Mouse (Mus musculus): ENCODE measurements at regions not wholly inside any gene's neighbourhood (a gene's known extent, or its start where the extent isn't known, plus 50 kb on each side); places are given as distances from the start of the nearest gene placed in this dataset.

DNA sequence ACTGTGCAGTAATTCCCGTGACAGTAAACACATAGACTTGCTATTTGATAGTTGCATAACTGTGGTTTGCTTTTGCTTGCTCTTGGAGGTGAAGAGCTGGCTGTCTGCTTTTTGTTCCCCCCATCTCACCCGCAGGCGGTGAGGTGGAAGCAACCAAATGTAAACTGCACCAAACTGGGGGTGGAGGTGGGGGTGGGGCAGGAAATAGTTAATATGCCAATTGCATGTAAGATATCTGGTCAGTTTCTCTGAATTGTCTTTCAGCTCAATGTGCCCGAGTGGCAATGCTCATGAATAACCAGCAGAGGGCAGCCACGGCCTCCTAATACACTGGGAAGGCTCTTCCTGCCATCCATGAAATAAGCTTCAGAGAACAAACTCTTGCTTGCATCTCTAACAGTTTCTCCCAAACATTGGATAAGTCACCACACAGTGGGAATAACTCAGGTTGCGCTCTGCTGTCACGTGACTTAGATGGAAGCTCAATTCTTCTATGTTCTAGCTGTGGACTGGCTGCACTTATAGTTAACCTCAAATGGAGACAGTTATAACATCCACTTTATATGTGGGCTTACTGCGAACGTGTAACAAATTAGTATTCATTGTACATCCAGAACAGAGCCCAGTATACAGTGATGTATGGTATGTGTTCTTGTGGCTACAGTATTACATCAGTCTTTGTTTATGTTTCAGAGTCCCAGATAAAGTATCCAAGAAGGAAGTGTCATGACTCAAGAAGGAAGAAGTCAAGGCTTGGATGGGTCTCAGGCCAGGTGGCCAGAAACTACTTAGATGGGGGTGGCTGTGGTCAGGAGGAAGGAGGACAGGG lies 62.0 kb upstream of the Egflam start:
- in situ Hi-C loops (cut with MboI; ENCODE audit: low pct_unique_long_range_greater_than_20kb in 1 of 2, low sequenced_read_pairs in 2 of 2, unreplicated experiment in 1 of 2) = loop anchor here in 1 of 2 experiments (10.0 kb wide), 2 partner anchors 335 to 355 kb away; partner anchors contain the start of gene Gdnf

- in situ Hi-C loops (cut with MboI; ENCODE audit: low pct_unique_long_range_greater_than_20kb in 1 of 2, low sequenced_read_pairs in 2 of 2, unreplicated experiment in 1 of 2) = loop anchor here in 1 of 2 experiments (10.0 kb wide), 1 partner anchor 352 kb away; the partner anchor contains the start of gene Gdnf
These were observed 64.4 kb upstream of the Egflam start for GRCm38 (mm10) chr15:7462549-7462948.

DNA sequence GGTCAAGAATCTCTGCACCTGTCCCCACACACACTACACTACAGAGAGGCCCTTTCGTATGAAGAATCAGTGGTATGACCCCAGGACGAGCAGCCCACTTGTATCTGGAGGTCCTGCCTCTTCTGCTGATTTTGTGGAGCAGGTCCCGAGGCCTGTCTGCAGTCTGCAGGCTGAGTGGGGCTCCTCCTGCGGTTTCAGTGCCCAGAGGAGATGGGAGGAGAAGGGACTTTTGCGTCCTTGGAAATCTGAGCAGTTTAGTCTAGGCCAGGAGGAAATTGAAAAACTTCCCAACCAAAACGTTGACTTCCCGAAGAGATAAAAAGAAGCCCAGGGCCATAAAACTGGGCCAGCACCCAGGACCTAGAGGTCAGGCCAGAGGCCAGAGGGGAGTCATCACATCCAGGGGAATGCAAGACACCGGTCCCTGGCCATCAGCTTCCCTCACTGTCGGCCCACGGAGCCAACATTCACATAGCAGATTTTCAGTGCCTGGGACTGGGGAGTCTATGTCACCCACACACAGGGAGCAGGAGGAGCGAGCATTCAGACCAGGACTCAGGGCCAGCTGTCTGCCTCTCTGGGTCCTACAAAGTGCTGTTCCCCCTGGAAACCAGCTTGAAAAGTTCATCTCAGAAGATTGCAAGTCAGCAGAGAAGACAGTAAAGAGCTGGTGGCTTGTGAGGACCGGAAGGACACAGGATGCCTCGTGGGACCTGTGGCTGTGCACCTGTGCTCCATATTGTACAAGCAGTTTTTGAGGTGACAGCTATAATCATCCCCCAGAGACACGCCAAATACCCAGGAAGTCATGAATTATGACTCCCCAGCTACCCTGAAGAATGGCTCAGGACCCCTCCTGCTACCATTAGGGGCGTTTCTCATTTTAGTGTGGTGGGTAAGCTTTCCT lies 65.5 kb upstream of the Egflam start:
- in situ Hi-C loops (cut with MboI; ENCODE audit: low pct_unique_long_range_greater_than_20kb in 1 of 2, low sequenced_read_pairs in 2 of 2, unreplicated experiment in 1 of 2) = loop anchor here in 1 of 2 experiments (10.0 kb wide), 1 partner anchor 351 kb away; the partner anchor contains the start of gene Gdnf

DNA sequence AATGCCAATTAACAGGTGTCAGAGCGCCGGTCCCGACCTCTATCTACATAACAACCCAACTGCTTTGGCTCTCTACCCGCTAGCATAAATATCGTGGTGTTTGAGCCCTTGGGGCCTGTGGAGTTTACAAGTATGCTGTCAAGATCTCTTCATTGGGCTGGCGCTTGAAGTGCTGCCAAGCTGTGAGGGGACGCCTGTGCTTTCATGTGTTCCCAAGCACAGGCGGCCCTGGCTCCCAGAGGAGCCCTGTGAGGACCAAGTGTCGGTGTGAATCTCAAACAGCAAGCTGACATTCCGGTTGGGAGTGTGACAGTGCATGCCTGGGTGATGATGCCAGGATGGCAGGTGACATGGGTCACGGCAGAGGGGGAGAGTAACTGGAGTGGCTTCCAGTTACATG lies 82.0 kb upstream of the Egflam start:
- in situ Hi-C loops (cut with MboI; ENCODE audit: low pct_unique_long_range_greater_than_20kb in 1 of 2, low sequenced_read_pairs in 2 of 2, unreplicated experiment in 1 of 2) = no loop called here

DNA sequence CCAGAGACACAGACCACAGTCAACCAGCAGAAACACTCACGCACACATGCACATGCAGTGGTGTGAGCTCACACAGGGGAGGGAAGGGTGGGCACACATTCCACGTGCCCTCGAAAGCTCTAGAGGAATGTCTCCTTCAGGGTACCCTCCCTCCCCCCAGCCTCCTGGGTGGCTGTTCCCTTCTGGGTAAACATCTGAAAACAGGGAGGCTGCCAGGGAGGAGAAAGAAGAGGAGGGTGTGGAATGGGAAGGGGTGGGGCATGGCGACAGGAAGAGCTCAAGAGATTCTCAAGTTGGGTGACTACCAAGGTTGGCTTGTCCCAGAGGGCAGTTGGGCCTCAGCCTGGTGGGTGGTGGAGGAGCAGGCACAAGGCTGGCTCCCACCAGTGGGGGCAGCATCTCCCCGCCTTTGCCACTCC lies 82.6 kb upstream of the Egflam start:
- in situ Hi-C loops (cut with MboI; ENCODE audit: low pct_unique_long_range_greater_than_20kb in 1 of 2, low sequenced_read_pairs in 2 of 2, unreplicated experiment in 1 of 2) = no loop called here

DNA sequence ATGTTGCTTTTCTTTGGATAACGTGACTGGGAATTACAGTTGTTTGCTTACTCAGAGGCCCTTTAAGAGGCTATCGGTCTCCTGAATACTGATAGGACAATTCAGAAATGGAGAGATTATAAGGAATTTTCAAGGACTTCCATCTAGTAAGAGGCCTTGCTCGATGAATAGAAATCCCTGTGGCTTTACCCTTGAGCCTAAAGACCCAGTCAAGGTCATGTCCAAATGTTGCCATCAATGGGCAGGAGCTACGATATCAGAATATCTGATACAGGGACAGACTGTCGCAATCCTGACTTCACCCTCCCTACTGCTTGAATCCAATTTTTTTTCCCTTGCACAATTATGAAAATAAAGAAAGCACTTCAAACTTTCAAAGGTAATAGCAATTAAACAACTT lies 85.5 kb upstream of the Egflam start:
- in situ Hi-C loops (cut with MboI; ENCODE audit: low pct_unique_long_range_greater_than_20kb in 1 of 2, low sequenced_read_pairs in 2 of 2, unreplicated experiment in 1 of 2) = no loop called here

- in situ Hi-C loops (cut with MboI; ENCODE audit: low pct_unique_long_range_greater_than_20kb in 1 of 2, low sequenced_read_pairs in 2 of 2, unreplicated experiment in 1 of 2) = no loop called here
These were observed 92.9 kb upstream of the Egflam start for GRCm38 (mm10) chr15:7491091-7491490.

GRCm38 (mm10) chr15:7493126-7493669 lies 95.0 kb upstream of the Egflam start:
- in situ Hi-C loops (cut with MboI; ENCODE audit: low pct_unique_long_range_greater_than_20kb in 1 of 2, low sequenced_read_pairs in 2 of 2, unreplicated experiment in 1 of 2) = no loop called here

- in situ Hi-C loops (cut with MboI; ENCODE audit: low pct_unique_long_range_greater_than_20kb in 1 of 2, low sequenced_read_pairs in 2 of 2, unreplicated experiment in 1 of 2) = no loop called here
These were observed 99.7 kb upstream of the Egflam start for GRCm38 (mm10) chr15:7497852-7498251.

GRCm38 (mm10) chr15:7508535-7508934 lies 110.3 kb upstream of the Egflam start:
- in situ Hi-C loops (cut with MboI; ENCODE audit: low pct_unique_long_range_greater_than_20kb in 1 of 2, low sequenced_read_pairs in 2 of 2, unreplicated experiment in 1 of 2) = no loop called here

- in situ Hi-C loops (cut with MboI; ENCODE audit: low pct_unique_long_range_greater_than_20kb in 1 of 2, low sequenced_read_pairs in 2 of 2, unreplicated experiment in 1 of 2) = no loop called here
These were observed 116.6 kb upstream of the Egflam start for GRCm38 (mm10) chr15:7514743-7515273.

DNA sequence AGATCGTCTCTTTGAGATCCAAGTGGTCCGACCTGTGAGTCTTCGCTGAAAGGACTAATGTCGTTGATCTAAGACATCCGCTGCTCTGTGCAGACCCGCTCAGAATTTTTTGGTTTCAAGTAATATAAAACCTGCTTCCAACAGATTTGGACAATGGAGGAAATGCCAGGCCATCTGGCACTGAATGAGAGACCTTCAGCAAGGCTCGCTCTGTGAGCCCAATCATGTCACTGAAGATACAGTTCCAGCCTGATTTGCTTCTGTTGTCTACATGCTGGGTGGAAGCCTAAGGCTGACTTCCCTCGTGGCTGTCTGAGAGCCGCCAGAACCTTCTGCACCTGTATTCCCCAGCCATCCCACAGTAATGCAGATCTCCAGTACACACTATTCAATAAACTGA lies 123.4 kb upstream of the Egflam start:
- in situ Hi-C loops (cut with MboI; ENCODE audit: low pct_unique_long_range_greater_than_20kb in 1 of 2, low sequenced_read_pairs in 2 of 2, unreplicated experiment in 1 of 2) = no loop called here

GRCm38 (mm10) chr15:7522902-7523786 lies 124.9 kb upstream of the Egflam start:
- in situ Hi-C loops (cut with MboI; ENCODE audit: low pct_unique_long_range_greater_than_20kb in 1 of 2, low sequenced_read_pairs in 2 of 2, unreplicated experiment in 1 of 2) = no loop called here

DNA sequence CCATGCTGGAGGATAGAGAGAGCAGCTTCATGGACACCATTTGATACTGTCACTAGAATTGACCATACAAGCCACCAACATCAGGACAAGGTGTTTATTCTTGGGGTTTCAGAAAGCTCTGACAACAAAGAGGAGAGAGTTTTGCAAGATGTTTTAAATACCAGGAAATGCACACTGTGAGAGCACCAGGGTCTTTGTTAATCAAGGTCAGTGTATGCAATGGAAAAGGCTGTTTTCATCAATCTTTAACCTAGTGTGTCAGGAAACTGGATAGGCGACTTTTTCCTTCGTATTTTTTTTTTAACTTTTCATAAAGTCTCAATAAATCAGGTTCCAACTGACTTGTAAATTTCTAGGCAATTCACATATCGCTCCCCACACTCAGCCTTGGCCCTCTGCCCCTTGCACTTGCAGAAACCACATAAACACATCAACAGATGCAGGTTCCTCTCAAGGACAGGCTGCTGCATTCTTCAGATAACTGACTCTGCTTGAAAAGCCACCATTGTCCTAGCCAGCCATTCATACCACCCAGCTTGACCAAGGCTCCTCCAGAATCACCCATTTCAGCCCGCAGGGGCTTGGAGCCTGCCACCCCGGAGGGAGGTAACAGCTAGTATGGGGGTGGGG lies 132.9 kb upstream of the Egflam start:
- in situ Hi-C loops (cut with MboI; ENCODE audit: low pct_unique_long_range_greater_than_20kb in 1 of 2, low sequenced_read_pairs in 2 of 2, unreplicated experiment in 1 of 2) = no loop called here

DNA sequence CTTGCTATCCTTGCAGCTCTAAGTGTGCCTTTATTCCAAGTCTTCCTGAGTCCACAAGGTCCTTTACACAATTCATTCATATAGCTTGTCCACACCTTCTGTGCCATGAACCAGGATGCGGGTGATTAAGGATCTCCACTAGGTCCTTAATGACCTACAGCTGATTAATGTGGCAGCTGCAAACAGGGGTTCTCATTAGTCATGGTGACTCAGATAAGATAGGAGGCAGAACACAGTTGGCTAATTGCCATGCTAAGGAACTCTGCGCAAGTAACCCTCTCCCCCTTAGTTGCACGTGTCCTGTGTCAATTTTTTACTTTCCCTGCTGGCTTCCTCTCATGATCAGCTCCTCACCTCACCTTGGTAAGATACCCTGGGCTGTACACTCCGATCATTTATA lies 139.7 kb upstream of the Egflam start:
- in situ Hi-C loops (cut with MboI; ENCODE audit: low pct_unique_long_range_greater_than_20kb in 1 of 2, low sequenced_read_pairs in 2 of 2, unreplicated experiment in 1 of 2) = no loop called here

- in situ Hi-C loops (cut with MboI; ENCODE audit: low pct_unique_long_range_greater_than_20kb in 1 of 2, low sequenced_read_pairs in 2 of 2, unreplicated experiment in 1 of 2) = no loop called here
These were observed 155.1 kb upstream of the Egflam start for GRCm38 (mm10) chr15:7553190-7553895.

DNA sequence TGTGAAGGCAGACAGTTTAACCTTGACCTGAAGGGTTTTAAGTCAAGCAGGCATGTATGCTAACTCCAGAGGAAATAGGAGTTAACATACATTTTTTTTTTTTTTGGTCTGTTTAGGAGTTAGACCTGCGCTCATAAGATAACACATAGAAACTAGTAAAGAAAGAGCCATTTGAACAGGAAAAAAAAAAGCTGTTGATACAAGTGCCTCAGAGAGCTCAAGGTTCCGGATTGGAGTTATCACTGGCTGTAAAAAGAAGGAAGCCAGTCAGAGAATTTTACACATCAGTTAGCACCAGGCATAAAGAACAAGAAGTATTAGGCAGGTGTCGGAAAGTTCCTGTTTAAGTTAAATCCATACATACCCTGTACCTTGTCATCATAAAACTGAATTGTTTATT lies 156.2 kb upstream of the Egflam start:
- in situ Hi-C loops (cut with MboI; ENCODE audit: low pct_unique_long_range_greater_than_20kb in 1 of 2, low sequenced_read_pairs in 2 of 2, unreplicated experiment in 1 of 2) = no loop called here
